Mouse (Mus musculus): Measurements from ENCODE around the gene Cnnm4.

DNA sequence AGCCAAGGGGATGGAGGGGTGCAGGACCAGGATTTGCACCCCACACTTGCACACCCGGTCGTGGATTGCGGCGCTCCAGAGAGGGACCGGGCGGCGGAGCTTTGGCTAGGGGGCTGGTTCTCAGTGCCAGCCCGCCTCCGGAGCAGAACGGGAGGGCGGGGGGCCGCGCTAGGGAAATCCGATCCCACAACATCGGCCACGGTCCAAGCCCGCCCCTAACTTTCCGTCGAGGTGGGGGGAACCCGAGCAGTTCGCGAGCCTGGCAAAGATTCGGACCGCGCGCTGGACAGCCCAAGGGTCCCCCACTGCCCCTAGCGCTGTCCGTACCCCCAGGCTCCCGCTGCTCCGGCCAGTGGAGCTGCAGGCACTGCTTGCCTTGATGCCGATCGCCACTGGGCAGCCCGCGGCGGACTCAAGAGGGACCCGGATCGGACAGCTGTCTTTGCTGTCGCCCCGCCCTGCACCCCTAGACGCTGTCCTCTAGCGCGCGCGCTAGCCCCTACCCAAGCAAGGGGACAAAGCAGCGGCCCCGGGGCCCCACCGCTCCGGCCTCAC, 86.1 kb downstream of the Cnnm4 start:
- TF ChIP-seq CTCF (IDR thresholded peaks at IDR 0.05; ENCODE audit: borderline replicate concordance, control insufficient read depth, extremely low read depth, insufficient read depth, low read length, poor library complexity): no peak
- TF ChIP-seq POLR2A (IDR thresholded peaks at IDR 0.05; ENCODE audit: control insufficient read depth, extremely low read depth, insufficient read depth, low read length, poor library complexity): no peak
